Mouse (Mus musculus) heart, embryonic 12.5 days (tissue): ENCODE measurements at regions not wholly inside any gene's neighbourhood (a gene's known extent, or its start where the extent isn't known, plus 50 kb on each side); places are given as distances from the start of the nearest gene placed in this dataset.

Experiments used
- ATAC-seq: fragments of 200-750 bp; cut with Nextera tagmentation; 2 replicates; pipeline ENCODE4 v1.8.0; 2017; ENCODE audit warnings: moderate TSS enrichment, moderate library complexity; ENCODE audit not compliant: insufficient number of reproducible peaks, low FRiP score
- H3K27ac ChIP-seq: fragments of 300-500 bp; sonication (generic); 2 replicates; pipeline ENCODE4 v1.5.1; 2016; ENCODE audit warnings: mild to moderate bottlenecking, moderate library complexity; ENCODE audit not compliant: poor library complexity, severe bottlenecking
- H3K27me3 ChIP-seq: fragments of 300-500 bp; sonication (generic); replicated peaks from 2 replicates; pipeline ENCODE4 v1.6.1; 2016; ENCODE audit warnings: mild to moderate bottlenecking, moderate library complexity
- H3K36me3 ChIP-seq: fragments of 300-500 bp; sonication (generic); 2 replicates; pipeline ENCODE4 v1.6.1; 2016; ENCODE audit warnings: mild to moderate bottlenecking, moderate library complexity
- H3K4me1 ChIP-seq: fragments of 300-500 bp; sonication (generic); replicated peaks from 2 replicates; pipeline ENCODE4 v1.6.1; 2016; ENCODE audit warnings: mild to moderate bottlenecking
- H3K4me2 ChIP-seq: fragments of 300-500 bp; sonication (generic); 2 replicates; pipeline ENCODE4 v1.6.1; 2016; ENCODE audit warnings: mild to moderate bottlenecking, moderate library complexity
- H3K4me3 ChIP-seq: fragments of 300-500 bp; sonication (generic); 2 replicates; pipeline ENCODE4 v1.5.1; 2016; ENCODE audit warnings: mild to moderate bottlenecking
- H3K9ac ChIP-seq: fragments of 300-500 bp; sonication (generic); 2 replicates; pipeline ENCODE4 v1.6.1; 2016; ENCODE audit warnings: mild to moderate bottlenecking, moderate library complexity
- H3K9me3 ChIP-seq: fragments of 300-500 bp; sonication (generic); replicated peaks from 2 replicates; pipeline ENCODE4 v1.6.1; 2016; ENCODE audit warnings: mild to moderate bottlenecking, moderate library complexity
- WGBS: fragments of 180-500 bp; shearing (Covaris S2); methylation state at CpG from one replicate; pipeline ENCODE4 v1.1.7; 2016; 5-methylcytosine and 5-hydroxymethylcytosine counted together

DNA sequence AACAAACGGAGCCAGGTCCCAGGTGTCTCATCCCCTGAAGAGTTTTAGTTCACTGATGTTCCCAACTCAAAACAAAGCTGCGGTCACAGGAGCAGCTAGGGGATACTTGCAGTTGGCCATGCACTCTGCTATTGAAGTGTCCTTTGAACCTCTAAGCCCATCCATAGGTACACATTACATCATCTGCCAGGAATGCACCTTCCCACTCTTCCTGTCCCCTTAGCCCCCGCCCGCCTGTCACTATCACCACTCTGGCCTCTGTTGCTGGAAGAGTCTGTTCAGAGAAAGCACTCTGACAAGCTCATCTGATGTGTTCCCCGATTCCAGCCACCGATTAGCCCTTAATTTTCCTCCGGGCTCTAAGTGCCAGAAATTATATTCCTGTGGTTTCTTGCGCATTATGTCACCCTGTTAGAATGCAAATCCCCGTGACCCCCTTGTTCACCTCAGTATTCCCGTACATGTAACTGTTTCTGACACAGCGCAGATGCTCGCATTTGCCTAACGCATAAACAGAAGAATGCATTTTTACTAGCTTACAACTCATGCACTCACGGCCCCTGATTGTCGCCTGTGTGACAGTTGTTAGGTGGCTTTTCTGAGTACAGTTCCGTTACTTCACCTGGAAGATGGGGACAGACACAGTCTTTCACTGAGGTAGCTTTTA, 93.8 kb downstream of the Gm11011 start:
- peak overlapping the region; percentile 40 for H3K4me2 ChIP-seq
- H3K27me3 ChIP-seq = no peaks in the 10 kb centered on the region
- no peak overlapping the region for H3K9ac ChIP-seq
- H3K4me3 ChIP-seq = no peak overlapping the region
- H3K4me1 ChIP-seq = peaks cover 23% of the 10 kb centered on the region
- peak overlapping the region; percentile 0; the same call in 1 of the 2 replicates for H3K27ac ChIP-seq
- 44% methylated on average over 16 of the region's 16 CpGs for WGBS
- H3K9me3 ChIP-seq = no peaks in the 10 kb centered on the region
- H3K36me3 ChIP-seq = no peaks in the 10 kb centered on the region
- ATAC-seq = no peak

DNA sequence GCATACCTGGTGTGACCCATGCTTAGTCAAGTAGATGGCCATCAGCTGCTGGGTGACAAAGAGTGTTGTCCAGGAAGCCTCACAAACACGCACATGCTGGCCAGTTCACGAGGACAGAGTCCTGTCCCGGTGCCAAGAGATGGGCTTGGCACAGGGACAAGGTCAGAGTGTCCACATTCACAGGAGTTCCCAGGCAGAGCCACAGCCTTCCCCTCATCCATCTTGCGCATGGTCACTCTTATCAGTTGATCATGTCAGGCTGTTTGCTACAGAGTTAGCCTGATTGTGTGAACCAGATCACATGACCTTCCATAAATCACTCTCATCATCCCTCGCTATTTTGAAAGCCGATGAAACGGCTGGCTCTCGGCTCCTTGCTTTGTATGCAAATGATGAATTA, 103.6 kb downstream of the Gm11011 start:
- 67% methylated on average over 8 of the region's 8 CpGs for WGBS
- H3K36me3 ChIP-seq = no peaks in the 10 kb centered on the region
- H3K9ac ChIP-seq = no peak overlapping the region
- ATAC-seq = no peak
- H3K4me2 ChIP-seq = no peak overlapping the region
- no peak overlapping the region for H3K27ac ChIP-seq
- H3K4me3 ChIP-seq = no peak overlapping the region
- no peaks in the 10 kb centered on the region; the same call in 1 of the 2 replicates for H3K9me3 ChIP-seq
- peaks cover 21% of the 10 kb centered on the region for H3K4me1 ChIP-seq
- H3K27me3 ChIP-seq = no peaks in the 10 kb centered on the region

DNA sequence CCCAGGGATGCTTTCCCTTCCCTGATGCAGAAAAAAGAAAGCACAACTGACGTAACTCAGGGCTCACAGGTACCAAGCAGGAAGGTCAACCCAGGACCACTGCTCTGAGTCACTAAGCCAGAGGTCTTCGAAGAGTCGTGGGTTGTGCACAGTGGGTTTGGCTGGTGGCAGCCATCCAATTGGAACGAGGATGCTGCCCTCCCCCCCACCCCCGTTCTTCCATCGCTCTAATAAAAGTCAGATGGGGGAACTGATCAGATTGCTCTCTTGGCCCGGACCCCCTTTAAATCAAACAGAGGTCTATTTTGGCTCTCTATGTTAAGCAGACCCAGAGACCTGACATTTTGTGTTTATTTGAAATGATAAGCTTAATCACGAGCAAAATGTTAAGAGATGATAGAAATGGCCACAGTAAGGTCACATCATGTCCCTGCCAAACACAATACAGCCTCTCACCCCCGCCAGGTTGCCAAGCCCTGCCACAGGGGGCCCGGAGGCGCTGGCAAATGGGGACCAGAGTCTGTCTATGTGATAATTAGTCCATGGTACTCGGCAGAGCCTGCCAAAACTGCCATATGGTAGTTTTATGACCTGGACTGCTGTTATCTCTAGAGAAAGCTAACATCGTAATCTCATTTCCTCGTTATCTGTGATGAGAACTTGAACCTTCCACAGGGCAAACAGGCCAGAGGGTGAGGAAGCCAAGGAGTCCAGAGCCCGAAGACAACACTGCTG, 105.6 kb downstream of the Gm11011 start:
- no peaks in the 10 kb centered on the region for H3K27me3 ChIP-seq
- ATAC-seq = no peak; the same call in 1 of the 2 replicates
- H3K4me3 ChIP-seq = no peak overlapping the region
- H3K27ac ChIP-seq = no peak overlapping the region
- H3K9me3 ChIP-seq = peaks cover 12% of the 10 kb centered on the region; the same call in 1 of the 2 replicates
- H3K9ac ChIP-seq = no peak overlapping the region
- no peak overlapping the region for H3K4me2 ChIP-seq
- peaks cover 21% of the 10 kb centered on the region for H3K4me1 ChIP-seq
- H3K36me3 ChIP-seq = no peaks in the 10 kb centered on the region
- 36% methylated on average over 15 of the region's 15 CpGs for WGBS

DNA sequence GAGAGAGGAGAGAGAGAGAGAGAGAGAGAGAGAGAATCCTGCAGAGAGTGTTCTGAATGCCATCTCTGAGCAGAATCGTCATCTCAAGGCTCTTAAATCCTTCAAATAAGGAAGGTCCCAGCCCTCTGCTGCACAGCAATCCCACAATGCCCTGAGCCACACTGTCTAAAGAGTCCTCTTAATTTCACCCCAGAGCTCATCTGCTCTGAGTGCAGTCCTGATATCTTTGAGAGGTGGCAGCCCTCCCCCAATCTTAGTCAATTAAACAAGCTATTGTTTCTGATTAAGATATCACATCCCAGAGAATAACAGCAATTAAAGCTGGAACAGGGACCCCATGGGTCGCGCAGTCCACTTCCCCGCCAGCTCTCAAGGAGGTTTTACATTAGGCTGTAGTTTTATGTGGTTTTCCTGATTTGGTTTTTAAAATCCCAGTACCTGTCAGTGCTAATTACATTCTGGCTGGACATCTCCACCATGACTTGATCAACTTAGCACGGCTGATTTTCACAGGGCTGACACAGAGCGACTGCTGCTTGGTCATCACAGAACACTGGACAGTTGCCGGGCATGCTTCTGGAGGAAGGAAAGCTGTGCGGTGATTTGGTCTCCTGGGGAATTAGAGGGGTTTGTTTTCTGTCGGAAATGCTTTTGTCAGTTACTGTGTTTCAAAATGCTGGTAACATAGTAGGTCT, 113.0 kb downstream of the Gm11011 start:
- 59% methylated on average over 9 of the region's 9 CpGs for WGBS

DNA sequence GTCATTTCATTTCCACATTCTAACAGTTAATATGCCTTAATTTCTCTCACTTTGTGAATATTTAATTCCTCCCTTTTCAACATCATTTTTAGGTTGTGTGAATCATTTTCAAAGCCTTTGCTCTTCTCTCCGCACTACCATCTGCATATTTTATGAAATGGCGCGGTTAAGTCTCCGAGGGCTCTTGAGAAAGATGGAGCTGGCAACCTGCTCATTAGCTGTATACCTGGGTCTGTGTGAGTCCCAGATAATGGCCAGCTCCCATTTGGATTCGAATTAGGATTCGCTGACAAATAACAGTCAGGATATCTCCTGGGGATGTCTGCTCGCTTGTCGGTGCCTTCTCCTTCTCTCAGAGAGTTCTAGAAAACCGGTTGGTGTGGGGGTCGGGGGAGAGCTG, 118.0 kb downstream of the Gm11011 start:
- Histone ChIP-seq H3K4me2 (no peak overlapping the region), H3K4me3 (no peak overlapping the region), H3K36me3 (no peaks in the 10 kb centered on the region), H3K9ac (no peak overlapping the region), H3K27me3 (0 out of 2 replicates have a peak, but pooled peaks cover 3% of the 10 kb centered on the region), H3K4me1 (no peaks in the 10 kb centered on the region; the same call in 1 of the 2 replicates), H3K9me3 (no peaks in the 10 kb centered on the region), H3K27ac (no peak overlapping the region)
- WGBS = 81% methylated on average over 10 of the region's 10 CpGs
- ATAC-seq = no peak

More for the DNA sequence above, 113.0 kb downstream of the Gm11011 start:
- Histone ChIP-seq H3K27me3 (no peaks in the 10 kb centered on the region), H3K4me1 (no peaks in the 10 kb centered on the region; the same call in 1 of the 2 replicates), H3K4me2 (no peak overlapping the region), H3K9me3 (peaks cover 12% of the 10 kb centered on the region; the same call in 1 of the 2 replicates), H3K9ac (no peak overlapping the region), H3K27ac (no peak overlapping the region), H3K4me3 (no peak overlapping the region), H3K36me3 (no peaks in the 10 kb centered on the region)
- no peak for ATAC-seq

DNA sequence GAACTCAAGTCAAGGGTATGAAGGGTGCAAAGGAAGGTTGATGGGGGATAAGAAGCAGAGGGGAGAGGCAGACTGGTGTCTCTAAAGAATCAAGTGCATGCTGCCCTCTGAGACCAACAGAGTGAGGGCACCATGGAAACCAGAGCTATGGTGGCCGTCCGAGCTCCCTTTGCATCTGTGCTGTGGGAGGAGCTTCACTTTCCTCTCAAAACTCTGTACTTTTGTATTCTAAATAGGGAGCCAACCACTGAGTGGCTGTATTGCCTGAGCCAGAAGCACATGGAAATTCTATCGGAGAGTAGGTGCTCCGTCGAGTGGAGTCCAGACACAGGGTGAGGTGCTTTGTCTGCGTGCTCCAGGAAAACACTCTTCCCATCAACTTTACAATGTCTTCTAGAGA, 119.9 kb downstream of the Gm11011 start:
- 87% methylated on average over 6 of the region's 6 CpGs for WGBS
- H3K27ac ChIP-seq = no peak overlapping the region
- no peak overlapping the region for H3K9ac ChIP-seq
- H3K36me3 ChIP-seq = no peaks in the 10 kb centered on the region
- no peak for ATAC-seq
- H3K27me3 ChIP-seq = 0 out of 2 replicates have a peak, but pooled peaks cover 3% of the 10 kb centered on the region
- no peaks in the 10 kb centered on the region for H3K4me1 ChIP-seq
- H3K4me2 ChIP-seq = no peak overlapping the region
- H3K4me3 ChIP-seq = no peak overlapping the region
- no peaks in the 10 kb centered on the region for H3K9me3 ChIP-seq

DNA sequence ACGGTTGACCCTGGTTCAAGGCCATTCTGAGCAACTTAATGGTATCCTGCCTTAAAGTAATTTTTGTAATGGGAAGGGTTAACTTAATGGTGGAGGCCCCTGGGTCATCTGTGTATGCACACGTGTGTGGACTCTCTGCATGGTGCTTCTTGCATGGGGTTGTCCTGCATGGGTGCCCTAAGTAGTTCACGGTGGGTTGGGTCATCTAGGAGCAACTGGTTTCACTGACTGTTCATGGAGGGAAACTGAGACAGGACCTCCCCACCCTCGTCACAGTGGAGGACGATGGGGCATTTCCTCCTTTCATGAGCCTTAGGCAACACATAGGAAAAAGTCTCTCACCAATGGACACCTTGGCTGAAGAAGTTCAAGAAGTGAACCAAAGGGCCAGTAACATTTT, 123.4 kb downstream of the Gm11011 start:
- H3K4me1 ChIP-seq = no peaks in the 10 kb centered on the region
- no peaks in the 10 kb centered on the region for H3K36me3 ChIP-seq
- no peak overlapping the region for H3K9ac ChIP-seq
- H3K27me3 ChIP-seq = 0 out of 2 replicates have a peak, but pooled peaks cover 3% of the 10 kb centered on the region
- H3K4me2 ChIP-seq = no peak overlapping the region
- no peak overlapping the region for H3K27ac ChIP-seq
- H3K4me3 ChIP-seq = no peak overlapping the region
- ATAC-seq = no peak
- H3K9me3 ChIP-seq = no peaks in the 10 kb centered on the region
- WGBS = 82% methylated on average over 5 of the region's 5 CpGs

DNA sequence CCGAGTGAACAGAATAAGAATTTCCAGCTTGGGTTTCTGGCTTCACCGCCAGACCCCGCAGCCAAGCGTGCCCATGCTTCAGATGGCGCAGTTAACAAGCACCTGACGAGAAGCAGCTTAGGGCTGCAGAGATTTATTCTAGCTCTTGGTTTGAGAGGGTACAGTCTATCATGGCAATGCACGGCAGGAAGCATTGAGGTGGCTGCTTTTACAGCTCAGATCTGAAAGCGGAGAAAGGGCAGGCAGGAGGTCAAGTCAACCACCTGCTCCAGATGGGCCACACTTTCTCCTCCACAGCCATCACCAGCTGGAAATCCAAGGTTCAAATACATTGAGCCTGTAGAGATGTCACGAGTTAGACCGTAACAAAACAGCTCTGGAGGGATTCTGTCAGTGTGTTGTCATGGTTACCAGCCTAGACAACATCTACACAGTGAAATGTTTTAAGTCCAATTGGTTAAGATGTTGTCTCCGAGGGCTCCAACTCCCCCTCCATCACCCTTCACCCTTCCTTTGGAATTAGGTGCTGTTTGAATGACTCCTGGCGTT, 126.0 kb downstream of the Gm11011 start:
- H3K27ac ChIP-seq = no peak overlapping the region
- no peak for ATAC-seq
- no peaks in the 10 kb centered on the region for H3K9me3 ChIP-seq
- no peak overlapping the region for H3K4me3 ChIP-seq
- no peak overlapping the region for H3K4me2 ChIP-seq
- H3K9ac ChIP-seq = no peak overlapping the region
- H3K27me3 ChIP-seq = 0 out of 2 replicates have a peak, but pooled peaks cover 3% of the 10 kb centered on the region
- H3K4me1 ChIP-seq = no peaks in the 10 kb centered on the region
- 82% methylated on average over 12 of the region's 12 CpGs for WGBS
- no peaks in the 10 kb centered on the region for H3K36me3 ChIP-seq

DNA sequence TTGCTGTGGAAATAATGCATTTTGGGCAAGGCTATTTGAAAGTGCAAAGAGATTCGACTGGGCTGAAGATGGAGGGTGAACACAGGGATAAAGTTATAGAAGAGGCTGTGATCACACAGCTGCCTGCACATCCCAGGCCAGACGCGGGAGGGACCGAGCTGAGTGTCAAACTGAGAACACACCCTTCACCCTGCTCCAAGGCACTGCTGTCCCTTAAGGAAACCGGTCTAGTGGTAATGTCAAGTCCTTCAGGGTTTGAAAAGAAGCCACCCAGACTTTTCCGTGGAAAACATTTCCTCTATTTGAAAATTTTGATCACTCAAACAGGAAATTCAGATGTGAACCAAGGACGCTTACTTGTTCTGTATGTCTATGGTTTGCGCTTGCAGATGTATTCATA, 134.6 kb downstream of the Gm11011 start:
- Histone ChIP-seq H3K36me3 (no peaks in the 10 kb centered on the region), H3K4me1 (no peaks in the 10 kb centered on the region), H3K27me3 (no peaks in the 10 kb centered on the region), H3K9ac (no peak overlapping the region), H3K27ac (no peak overlapping the region), H3K4me3 (no peak overlapping the region), H3K9me3 (no peaks in the 10 kb centered on the region), H3K4me2 (no peak overlapping the region)
- WGBS = 81% methylated on average over 8 of the region's 8 CpGs
- ATAC-seq = no peak

DNA sequence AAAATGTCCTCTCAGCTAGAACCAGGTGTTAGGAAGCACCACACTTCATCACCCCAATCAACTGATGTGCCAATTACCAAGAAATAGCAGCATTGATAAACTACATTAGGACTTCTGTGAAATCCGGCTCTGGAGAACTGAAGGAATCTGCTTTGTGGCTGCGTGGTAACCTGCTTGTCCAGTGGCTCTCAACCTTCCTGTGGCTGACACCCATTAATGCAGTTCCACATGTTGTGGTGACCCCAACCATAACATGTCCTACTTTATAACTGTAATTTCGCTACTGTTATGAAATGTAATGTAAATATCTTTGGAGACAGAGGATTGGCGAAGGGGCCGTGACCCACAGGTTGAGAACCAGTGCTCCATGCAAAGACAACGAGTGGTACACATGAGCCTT, 136.7 kb downstream of the Gm11011 start:
- no peak overlapping the region for H3K4me2 ChIP-seq
- WGBS = 83% methylated on average over 6 of the region's 6 CpGs
- no peak for ATAC-seq
- no peaks in the 10 kb centered on the region for H3K4me1 ChIP-seq
- no peak overlapping the region for H3K27ac ChIP-seq
- no peak overlapping the region for H3K9ac ChIP-seq
- H3K4me3 ChIP-seq = no peak overlapping the region
- no peaks in the 10 kb centered on the region for H3K36me3 ChIP-seq
- H3K9me3 ChIP-seq = no peaks in the 10 kb centered on the region
- H3K27me3 ChIP-seq = no peaks in the 10 kb centered on the region
